Mouse (Mus musculus): ENCODE data around the gene Rnf222. TPM values are rescaled to one million over a fixed set of nuclear protein-coding genes. Genes with fewer than 3 reads are reported as not detected.

The Rnf222 gene
- total and polyA plus RNA-seq, 2 experiments from 2014 or later, result 0.11 TPM; not detected in 1

GRCm38 (mm10) chr11:68864544-68865189, 23.7 kb upstream of the Rnf222 start:
- DNase-seq (ENCODE audit: low spot score), result peak; percentile 17
- ATAC-seq (ENCODE audit: low FRiP score), result no peak

GRCm38 (mm10) chr11:68871277-68871676, 17.1 kb upstream of the Rnf222 start:
- Histone ChIP-seq H3K27me3 (ENCODE audit: insufficient read depth, low read length) (no peaks in the 10 kb centered on the region), H3K9me3 (ENCODE audit: low read length) (no peaks in the 10 kb centered on the region), H3K9ac (replicated peaks; ENCODE audit: low read length, poor library complexity, severe bottlenecking) (no peak overlapping the region), H3K4me1 (ENCODE audit: insufficient read depth, low read length) (no peaks in the 10 kb centered on the region), H3K36me3 (ENCODE audit: insufficient read depth, low read length) (no peaks in the 10 kb centered on the region), H3K4me2 (ENCODE audit: low read depth, low read length, poor library complexity, severe bottlenecking) (no peak overlapping the region), H3K27ac (ENCODE audit: low read depth, low read length) (no peak overlapping the region), H3K4me3 (ENCODE audit: low read depth, low read length) (no peak overlapping the region)
- DNase-seq (ENCODE audit: low spot score) (no peak), ATAC-seq (ENCODE audit: low FRiP score) (no peak)
- WGBS, result 86% methylated on average over 9 of the region's 9 CpGs
- no peak for TF ChIP-seq CTCF (IDR thresholded peaks at IDR 0.05)

More at GRCm38 (mm10) chr11:68864544-68865189, 23.7 kb upstream of the Rnf222 start:
- no peak overlapping the region for H3K9ac ChIP-seq (replicated peaks; ENCODE audit: low read length, poor library complexity, severe bottlenecking)
- no peak overlapping the region for H3K4me2 ChIP-seq (ENCODE audit: low read depth, low read length, poor library complexity, severe bottlenecking)
- no peak overlapping the region for H3K4me3 ChIP-seq (ENCODE audit: low read depth, low read length)
- WGBS, result 51% methylated on average over 9 of the region's 9 CpGs
- H3K4me1 ChIP-seq (ENCODE audit: insufficient read depth, low read length), result no peaks in the 10 kb centered on the region
- H3K27ac ChIP-seq (ENCODE audit: low read depth, low read length), result no peak overlapping the region
- no peaks in the 10 kb centered on the region for H3K27me3 ChIP-seq (ENCODE audit: insufficient read depth, low read length)
- TF ChIP-seq CTCF (IDR thresholded peaks at IDR 0.05), result no peak
- no peaks in the 10 kb centered on the region for H3K36me3 ChIP-seq (ENCODE audit: insufficient read depth, low read length)
- no peaks in the 10 kb centered on the region for H3K9me3 ChIP-seq (ENCODE audit: low read length)

DNA sequence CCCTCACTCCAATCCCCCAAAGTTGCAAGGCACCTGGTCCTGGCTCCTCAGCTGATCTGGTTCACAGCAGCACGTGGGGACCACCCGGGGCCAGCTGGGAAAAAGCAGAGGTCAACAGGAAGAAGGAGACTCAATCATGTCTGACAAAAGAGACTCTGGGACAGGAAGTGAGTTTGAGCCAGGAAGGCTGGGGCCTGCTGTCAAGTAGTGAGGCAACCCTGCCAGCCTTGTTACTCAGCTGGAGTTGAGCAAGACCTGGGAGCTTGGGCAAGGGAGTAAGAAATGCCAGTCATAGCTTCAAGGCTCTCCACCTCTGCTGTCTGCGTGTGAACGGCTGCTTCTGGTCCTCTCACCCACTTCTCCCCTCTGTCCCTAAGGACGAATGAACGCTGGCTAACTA, 16.6 kb upstream of the Rnf222 start, which contains the start of gene Ndel1:
Ndel1 (minus strand) TSS at position 111 of the 400 bp plus-strand sequence.
- no peaks in the 10 kb centered on the region for H3K36me3 ChIP-seq (ENCODE audit: insufficient read depth, low read length)
- H3K4me3 ChIP-seq (ENCODE audit: low read depth, low read length), result no peak within 1 kb of the TSS
- H3K4me2 ChIP-seq (ENCODE audit: low read depth, low read length, poor library complexity, severe bottlenecking), result no peak within 1 kb of the TSS
- no peaks in the 10 kb centered on the region for H3K9me3 ChIP-seq (ENCODE audit: low read length)
- no peak for DNase-seq (ENCODE audit: low spot score)
- H3K9ac ChIP-seq (replicated peaks; ENCODE audit: low read length, poor library complexity, severe bottlenecking), result no peak within 1 kb of the TSS
- 71% methylated on average over 6 of the region's 6 CpGs for WGBS
- H3K4me1 ChIP-seq (ENCODE audit: insufficient read depth, low read length), result no peaks in the 10 kb centered on the region
- no peaks in the 10 kb centered on the region for H3K27me3 ChIP-seq (ENCODE audit: insufficient read depth, low read length)
- no peak for ATAC-seq (ENCODE audit: low FRiP score)
- no peak within 1 kb of the TSS for H3K27ac ChIP-seq (ENCODE audit: low read depth, low read length)
- TF ChIP-seq CTCF (IDR thresholded peaks at IDR 0.05), result no peak

DNA sequence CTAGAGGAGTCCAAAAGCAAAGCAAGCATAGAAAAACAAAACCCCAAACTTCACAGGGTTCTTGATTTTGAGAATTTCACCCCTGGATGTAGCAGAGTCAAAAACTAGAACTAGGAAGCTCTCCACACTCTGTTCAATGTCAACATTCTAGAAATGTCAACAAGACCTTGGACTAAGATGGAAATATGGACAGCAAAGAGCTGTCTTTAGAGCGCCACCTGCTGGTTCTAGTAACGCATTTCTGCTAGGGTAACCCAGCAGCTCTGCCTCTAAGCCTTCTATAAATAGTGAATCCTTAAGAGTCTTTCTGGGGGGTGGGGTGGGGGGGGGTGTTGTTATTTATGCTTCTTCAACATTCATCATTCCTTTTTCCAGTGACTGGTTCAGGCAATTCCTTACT, 13.5 kb upstream of the Rnf222 start:
- H3K27me3 ChIP-seq (ENCODE audit: insufficient read depth, low read length), result no peaks in the 10 kb centered on the region
- 0% methylated on average over 2 of the region's 2 CpGs for WGBS
- no peak overlapping the region for H3K9ac ChIP-seq (replicated peaks; ENCODE audit: low read length, poor library complexity, severe bottlenecking)
- no peak overlapping the region for H3K27ac ChIP-seq (ENCODE audit: low read depth, low read length)
- ATAC-seq (ENCODE audit: low FRiP score) (no peak), DNase-seq (ENCODE audit: low spot score) (peak; percentile 81)
- no peaks in the 10 kb centered on the region for H3K4me1 ChIP-seq (ENCODE audit: insufficient read depth, low read length)
- H3K9me3 ChIP-seq (ENCODE audit: low read length), result no peaks in the 10 kb centered on the region
- no peak overlapping the region for H3K4me2 ChIP-seq (ENCODE audit: low read depth, low read length, poor library complexity, severe bottlenecking)
- peak; percentile 82 for TF ChIP-seq CTCF (IDR thresholded peaks at IDR 0.05)
- no peak overlapping the region for H3K4me3 ChIP-seq (ENCODE audit: low read depth, low read length)
- H3K36me3 ChIP-seq (ENCODE audit: insufficient read depth, low read length), result no peaks in the 10 kb centered on the region

GRCm38 (mm10) chr11:68878811-68879210, 9.5 kb upstream of the Rnf222 start:
- ATAC-seq (ENCODE audit: low FRiP score) (no peak), DNase-seq (ENCODE audit: low spot score) (no peak)
- H3K9ac ChIP-seq (replicated peaks; ENCODE audit: low read length, poor library complexity, severe bottlenecking), result no peak overlapping the region
- H3K36me3 ChIP-seq (ENCODE audit: insufficient read depth, low read length), result no peaks in the 10 kb centered on the region
- no peak overlapping the region for H3K4me3 ChIP-seq (ENCODE audit: low read depth, low read length)
- no peak overlapping the region for H3K4me2 ChIP-seq (ENCODE audit: low read depth, low read length, poor library complexity, severe bottlenecking)
- H3K4me1 ChIP-seq (ENCODE audit: insufficient read depth, low read length), result no peaks in the 10 kb centered on the region
- H3K9me3 ChIP-seq (ENCODE audit: low read length), result no peaks in the 10 kb centered on the region
- H3K27me3 ChIP-seq (ENCODE audit: insufficient read depth, low read length), result no peaks in the 10 kb centered on the region
- WGBS, result 91% methylated on average over 5 of the region's 5 CpGs
- no peak for TF ChIP-seq CTCF (IDR thresholded peaks at IDR 0.05)
- H3K27ac ChIP-seq (ENCODE audit: low read depth, low read length), result no peak overlapping the region

GRCm38 (mm10) chr11:68882107-68882506, 6.2 kb upstream of the Rnf222 start:
- DNase-seq (ENCODE audit: low spot score) (no peak), ATAC-seq (ENCODE audit: low FRiP score) (no peak)
- H3K36me3 ChIP-seq (ENCODE audit: insufficient read depth, low read length), result no peaks in the 10 kb centered on the region
- no peak overlapping the region for H3K4me3 ChIP-seq (ENCODE audit: low read depth, low read length)
- H3K27me3 ChIP-seq (ENCODE audit: insufficient read depth, low read length), result no peaks in the 10 kb centered on the region
- 22% methylated on average over 14 of the region's 14 CpGs for WGBS
- H3K4me2 ChIP-seq (ENCODE audit: low read depth, low read length, poor library complexity, severe bottlenecking), result no peak overlapping the region
- no peaks in the 10 kb centered on the region for H3K4me1 ChIP-seq (ENCODE audit: insufficient read depth, low read length)
- no peak overlapping the region for H3K27ac ChIP-seq (ENCODE audit: low read depth, low read length)
- H3K9ac ChIP-seq (replicated peaks; ENCODE audit: low read length, poor library complexity, severe bottlenecking), result no peak overlapping the region
- TF ChIP-seq CTCF (IDR thresholded peaks at IDR 0.05), result no peak
- H3K9me3 ChIP-seq (ENCODE audit: low read length), result no peaks in the 10 kb centered on the region

Measured in midbrain, postnatal 0 days (tissue).